Mouse (Mus musculus): ENCODE data around the gene Rgs7bp.

Gene Rgs7bp

GRCm38 (mm10) chr13:105054181-105054940 lies at the start of gene Rgs7bp:
Rgs7bp (minus strand) TSS chr13:105054930.
- no peak for DNase-seq (ENCODE audit: low read depth, low spot score)

- DNase-seq (ENCODE audit: low read depth, low spot score): no peak
These were observed 49.7 kb upstream of the Rgs7bp start for GRCm38 (mm10) chr13:105104385-105104784.

GRCm38 (mm10) chr13:105100705-105101104 lies 46.0 kb upstream of the Rgs7bp start:
- no peak for DNase-seq (ENCODE audit: low read depth, low spot score)

DNA sequence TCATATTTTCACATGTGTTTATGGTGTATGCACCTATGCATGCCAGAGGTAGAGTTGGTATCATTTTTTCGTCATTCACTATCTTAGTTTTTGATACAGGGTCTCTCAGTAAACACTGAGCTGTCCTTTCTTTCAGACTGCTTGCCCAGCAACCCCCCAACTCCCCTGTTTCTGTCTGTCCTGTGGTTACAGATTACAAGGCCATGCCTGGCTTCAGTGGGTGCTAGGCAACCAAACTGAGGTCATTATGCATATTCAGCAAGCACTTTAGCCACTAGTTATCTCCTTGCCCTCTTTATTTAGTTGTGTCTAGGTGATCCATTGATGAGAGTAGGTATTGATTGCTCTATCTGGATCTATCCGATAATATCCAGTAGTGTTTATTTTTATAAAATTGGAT lies 41.6 kb upstream of the Rgs7bp start:
- DNase-seq (ENCODE audit: low read depth, low spot score): no peak

- DNase-seq (ENCODE audit: low read depth, low spot score): no peak
These were observed 34.5 kb upstream of the Rgs7bp start for GRCm38 (mm10) chr13:105089276-105089675.

GRCm38 (mm10) chr13:105081862-105082261 lies 27.1 kb upstream of the Rgs7bp start, which contains the start of gene 4933425L06Rik:
4933425L06Rik (plus strand) TSS chr13:105082122.
- no peak for DNase-seq (ENCODE audit: low read depth, low spot score)

GRCm38 (mm10) chr13:105066890-105067845 lies 12.4 kb upstream of the Rgs7bp start:
- no peak for DNase-seq (ENCODE audit: low read depth, low spot score)

- DNase-seq (ENCODE audit: low read depth, low spot score): no peak
These were observed 11.4 kb upstream of the Rgs7bp start for GRCm38 (mm10) chr13:105066119-105066518.

- DNase-seq (ENCODE audit: low read depth, low spot score): no peak
These were observed 644 bp upstream of the Rgs7bp start for GRCm38 (mm10) chr13:105055374-105055773.

- no peak for DNase-seq (ENCODE audit: low read depth, low spot score)
These were observed 195 bp upstream of the Rgs7bp start for GRCm38 (mm10) chr13:105054941-105055309.

GRCm38 (mm10) chr13:105053618-105054017 lies 1.1 kb downstream of the Rgs7bp start:
- DNase-seq (ENCODE audit: low read depth, low spot score): no peak

- DNase-seq (ENCODE audit: low read depth, low spot score): no peak
These were observed 3.3 kb downstream of the Rgs7bp start for GRCm38 (mm10) chr13:105051432-105051831.

DNA sequence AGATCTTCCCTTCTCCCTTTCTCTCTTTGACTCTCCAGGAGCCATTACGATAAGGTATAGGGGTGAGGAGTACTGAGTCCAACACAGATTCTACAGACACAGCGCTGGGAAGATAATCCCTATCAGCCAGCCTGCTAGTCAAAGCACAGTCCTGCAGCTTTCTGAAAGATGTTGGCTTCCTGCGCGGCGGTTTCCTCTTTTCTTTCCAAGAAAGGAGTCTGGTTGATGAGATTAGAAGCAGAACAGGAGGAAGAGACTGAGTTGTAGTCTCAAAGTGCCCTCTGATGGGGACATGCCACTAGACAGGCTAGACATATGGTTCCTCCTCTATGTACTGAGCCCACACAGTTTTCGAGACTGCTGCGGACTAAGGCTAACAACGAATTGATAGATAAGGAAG lies 6.1 kb downstream of the Rgs7bp start:
- no peak for DNase-seq (ENCODE audit: low read depth, low spot score)

DNA sequence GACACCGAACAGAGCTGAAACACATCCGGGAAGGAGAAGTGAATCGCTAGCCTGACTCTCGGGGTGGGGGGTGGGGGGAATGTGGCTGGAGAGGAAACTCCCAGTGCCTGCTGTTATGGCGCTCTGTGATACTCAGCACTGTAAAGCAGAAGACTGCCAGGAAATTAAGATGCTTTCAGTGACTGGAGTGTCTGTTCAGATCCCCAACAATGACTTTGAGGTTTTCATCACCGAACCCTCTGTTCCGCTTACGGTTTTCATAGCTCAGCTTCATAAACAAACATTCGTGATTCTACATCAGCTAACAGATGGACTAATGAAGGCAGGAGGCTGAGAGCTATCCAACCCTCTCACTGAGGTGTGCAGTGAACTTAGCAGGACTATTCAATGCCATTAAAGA lies 7.4 kb downstream of the Rgs7bp start:
- DNase-seq (ENCODE audit: low read depth, low spot score): no peak

DNA sequence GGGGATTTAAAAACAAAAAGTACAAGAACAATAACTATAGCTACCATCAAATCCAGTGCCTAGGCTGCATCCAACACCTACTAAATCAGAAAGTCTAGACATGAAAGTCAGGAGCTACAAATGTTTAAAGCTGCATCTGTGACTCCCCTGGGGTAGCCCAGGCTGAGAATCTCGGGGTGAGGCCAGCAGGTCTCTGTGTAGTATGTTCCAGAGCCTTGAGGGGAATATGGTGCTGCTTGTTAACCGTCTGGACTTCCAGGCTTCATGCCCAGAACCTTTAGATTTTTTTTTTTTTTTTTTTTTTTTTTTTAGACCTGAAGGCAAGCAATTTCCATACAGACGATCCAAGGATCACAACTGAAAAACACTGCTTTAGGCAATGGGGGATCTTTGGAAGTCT lies 10.8 kb downstream of the Rgs7bp start:
- DNase-seq (ENCODE audit: low read depth, low spot score): no peak

GRCm38 (mm10) chr13:105038334-105038733 lies 16.4 kb downstream of the Rgs7bp start:
- DNase-seq (ENCODE audit: low read depth, low spot score): no peak

- DNase-seq (ENCODE audit: low read depth, low spot score): no peak
These were observed 16.9 kb downstream of the Rgs7bp start for GRCm38 (mm10) chr13:105037816-105038215.

DNA sequence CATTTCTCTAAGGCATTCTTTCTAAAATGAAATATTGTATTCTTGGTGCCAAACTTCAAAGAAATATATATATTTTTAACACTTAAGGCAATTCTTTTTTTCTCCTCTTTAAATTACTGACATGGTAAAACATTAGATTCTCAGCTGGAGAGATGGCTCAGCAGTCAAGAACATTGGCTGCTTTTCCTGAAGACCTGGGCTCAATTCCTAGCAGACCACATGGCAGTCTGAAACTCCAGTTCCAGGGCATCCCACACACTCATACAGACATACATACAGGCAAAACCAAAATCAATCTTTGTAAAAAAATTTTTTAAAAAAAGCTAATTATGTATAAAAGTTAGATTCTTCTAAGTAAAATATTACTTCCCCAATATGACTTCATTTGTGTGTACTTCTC lies 22.8 kb downstream of the Rgs7bp start:
- DNase-seq (ENCODE audit: low read depth, low spot score): no peak

- DNase-seq (ENCODE audit: low read depth, low spot score): no peak
These were observed 26.5 kb downstream of the Rgs7bp start for GRCm38 (mm10) chr13:105028276-105028675.

GRCm38 (mm10) chr13:105016577-105016976 lies 38.2 kb downstream of the Rgs7bp start:
- DNase-seq (ENCODE audit: low read depth, low spot score): no peak

DNA sequence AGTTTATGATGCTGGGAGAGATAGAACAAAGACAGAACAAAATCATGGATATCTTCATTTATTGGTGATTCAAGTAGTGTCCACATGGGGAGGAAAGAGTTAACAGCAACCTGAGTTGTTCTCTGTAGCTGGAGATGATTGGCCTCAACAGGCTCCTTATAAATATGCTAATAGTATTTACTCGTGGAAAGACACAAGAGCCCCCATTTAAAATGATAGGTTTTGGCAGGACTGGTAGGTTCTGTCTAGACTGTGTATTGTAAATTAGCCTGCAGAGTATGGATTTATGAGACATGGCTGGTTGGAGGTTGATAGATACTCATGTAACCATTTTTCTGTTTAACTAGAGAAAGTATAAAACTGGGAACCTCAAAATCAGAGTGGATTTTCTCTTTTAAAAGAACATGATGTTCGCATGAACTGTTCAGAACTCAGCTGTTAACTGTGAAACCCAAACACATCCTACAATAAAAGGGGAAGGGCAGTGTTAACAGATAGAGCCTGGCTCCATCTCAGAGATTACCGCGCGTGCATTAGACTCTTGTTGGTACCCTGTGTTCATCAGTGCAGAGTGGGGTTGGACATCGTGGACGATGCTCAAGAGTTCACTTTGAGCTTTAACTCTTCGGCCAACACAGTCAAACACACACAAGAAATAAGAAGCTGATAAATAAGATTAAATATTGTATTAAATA lies 38.9 kb downstream of the Rgs7bp start:
- DNase-seq (ENCODE audit: low read depth, low spot score): no peak

DNA sequence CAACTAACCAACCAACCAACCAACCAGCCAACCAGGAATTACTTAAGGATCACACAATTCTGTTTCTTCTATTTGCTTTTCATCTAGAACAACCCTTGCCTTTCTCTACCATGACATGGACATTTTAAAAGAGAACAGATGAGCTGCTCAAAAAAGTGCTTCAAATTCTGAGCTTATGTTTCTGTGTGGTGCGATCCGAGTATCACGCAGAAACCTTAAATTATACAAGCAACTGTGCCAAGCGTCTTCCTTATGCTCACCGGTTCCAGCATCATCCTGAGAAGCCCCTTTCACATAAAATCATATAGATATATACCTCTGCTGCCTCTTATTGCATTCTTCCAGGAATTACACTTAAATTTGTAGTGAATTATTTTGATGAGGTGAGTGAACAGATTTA lies 43.4 kb downstream of the Rgs7bp start:
- no peak for DNase-seq (ENCODE audit: low read depth, low spot score)
